ENCODE assay signal across 1 mouse cellular context in genomic region chr2:127586694-127587513, GRCm38 (mm10).
TF ChIP-seq lines count a peak whose summit lies in the region.

Gene Zfp661, minus strand, starts transcription at chr2:127587094.
Gene Mrps5, plus strand, starts transcription at chr2:127587222.

TF ChIP-seq in CH12.LX, 34 proteins besides CTCF, POLR2A, EP300 and RAD21 (continued from another document):
- TF ChIP-seq TBP (conservative IDR thresholded peaks at IDR 0.05; ENCODE audit: low read depth, low read length), result 0 out of 2 replicates have a peak, but pooled peaks have one; percentile 28
- TF ChIP-seq HCFC1 (IDR thresholded peaks at IDR 0.05; ENCODE audit: low read depth, low read length), result peak; percentile 90
- TF ChIP-seq MAX (IDR thresholded peaks at IDR 0.05; ENCODE audit: low read length), result peak; percentile 100
- no peak for TF ChIP-seq JUND (conservative IDR thresholded peaks at IDR 0.05; ENCODE audit: low read depth, low read length)
TF ChIP-seq in CH12.LX: peak in this region for 13.
